Mouse (Mus musculus): ENCODE measurements around the gene Rgl2. TPM values are rescaled to one million over a fixed set of nuclear protein-coding genes. Genes with fewer than 3 reads are reported as not detected.
"Not testable (repeated sequence)": the region's sequence is repeated elsewhere in the genome, so short reads cannot be mapped to it uniquely, and the experiment has no call there.

Gene Rgl2
- polyA plus RNA-seq, 1 experiment = 528 TPM

DNA sequence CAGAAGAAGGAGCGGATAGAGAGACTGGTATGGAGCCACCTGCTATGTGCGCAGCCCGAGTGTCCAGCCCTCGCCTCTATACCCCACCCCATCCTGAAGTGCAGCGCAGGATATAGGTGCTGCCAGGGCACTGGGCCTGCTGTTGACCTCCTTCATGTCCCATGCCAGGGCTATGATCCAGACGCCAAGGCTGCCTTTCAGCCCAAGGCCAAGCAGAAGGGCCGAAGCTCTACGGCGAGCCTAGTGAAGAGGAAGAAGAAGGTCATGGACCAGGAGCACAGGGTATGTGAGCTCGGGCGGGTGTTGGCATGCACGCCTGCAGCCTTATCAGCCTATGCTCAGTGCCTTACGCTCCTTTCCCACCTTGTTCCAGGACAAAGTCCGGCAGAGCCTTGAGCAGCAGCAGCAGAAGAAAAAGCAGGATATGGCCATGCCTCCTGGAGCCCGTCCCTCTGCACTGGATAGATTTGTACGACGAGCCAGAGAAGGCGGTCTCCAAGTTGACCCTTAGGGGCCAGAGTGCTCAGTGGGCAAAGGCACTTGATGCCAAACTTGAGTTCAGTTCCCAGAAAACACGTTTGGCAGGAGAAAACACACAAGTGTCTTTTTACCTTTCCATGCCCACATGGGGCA lies 19.7 kb downstream of the Rgl2 start:
- Histone ChIP-seq H3K27ac (ENCODE audit: control insufficient read depth, insufficient read depth, low read length) (no peak overlapping the region), H3K36me3 (ENCODE audit: control insufficient read depth, insufficient read depth, low read length) (peaks cover 7% of the 10 kb centered on the region; the same call in 1 of the 2 replicates), H3K4me3 (ENCODE audit: control insufficient read depth, insufficient read depth, low read length) (no peak overlapping the region), H3K4me1 (replicated peaks; ENCODE audit: control insufficient read depth, insufficient read depth, low read length) (peaks cover 56% of the 10 kb centered on the region), H3K27me3 (ENCODE audit: control insufficient read depth, insufficient read depth, low read length) (no peaks in the 10 kb centered on the region)
- TF ChIP-seq CTCF (IDR thresholded peaks at IDR 0.05; ENCODE audit: borderline replicate concordance, control insufficient read depth, extremely low read depth, insufficient read depth, low read length, poor library complexity) (no peak), POLR2A (IDR thresholded peaks at IDR 0.05; ENCODE audit: control insufficient read depth, extremely low read depth, insufficient read depth, low read length, poor library complexity) (no peak)
- 96% methylated on average over 19 of the region's 19 CpGs for WGBS
- no peak for DNase-seq

DNA sequence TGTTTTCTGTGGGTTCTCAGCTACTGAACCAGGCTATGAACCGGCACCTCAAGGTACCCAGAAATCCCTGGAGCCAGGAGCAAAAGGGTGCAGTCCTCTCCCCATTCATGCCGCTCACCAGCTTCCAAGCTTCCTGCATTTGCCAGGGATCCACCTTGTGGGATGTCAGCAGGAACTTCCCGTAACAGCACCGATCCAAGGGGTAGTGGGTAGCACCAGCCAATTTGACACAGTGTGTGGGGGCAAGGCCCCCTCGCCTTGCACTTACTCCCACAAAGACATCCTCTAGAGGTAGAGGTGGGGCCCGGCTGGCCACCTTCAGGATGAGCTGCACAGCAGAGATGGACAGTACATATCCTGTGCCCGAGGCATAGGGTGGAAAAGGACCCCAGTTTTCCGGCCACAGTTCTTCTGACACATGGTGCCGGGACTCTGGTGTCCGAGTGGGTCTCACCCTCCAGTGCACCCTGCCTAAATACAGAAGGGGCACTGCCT lies 20.8 kb downstream of the Rgl2 start:
- H3K36me3 ChIP-seq (ENCODE audit: control insufficient read depth, insufficient read depth, low read length) = peaks cover 7% of the 10 kb centered on the region; the same call in 1 of the 2 replicates
- H3K4me3 ChIP-seq (ENCODE audit: control insufficient read depth, insufficient read depth, low read length) = peak overlapping the region; percentile 84
- peaks cover 64% of the 10 kb centered on the region for H3K4me1 ChIP-seq (replicated peaks; ENCODE audit: control insufficient read depth, insufficient read depth, low read length)
- no peak for DNase-seq
- H3K27ac ChIP-seq (ENCODE audit: control insufficient read depth, insufficient read depth, low read length) = no peak overlapping the region
- TF ChIP-seq CTCF (IDR thresholded peaks at IDR 0.05; ENCODE audit: borderline replicate concordance, control insufficient read depth, extremely low read depth, insufficient read depth, low read length, poor library complexity) = no peak
- TF ChIP-seq POLR2A (IDR thresholded peaks at IDR 0.05; ENCODE audit: control insufficient read depth, extremely low read depth, insufficient read depth, low read length, poor library complexity) = no peak
- WGBS = 90% methylated on average over 10 of the region's 10 CpGs
- no peaks in the 10 kb centered on the region for H3K27me3 ChIP-seq (ENCODE audit: control insufficient read depth, insufficient read depth, low read length)

DNA sequence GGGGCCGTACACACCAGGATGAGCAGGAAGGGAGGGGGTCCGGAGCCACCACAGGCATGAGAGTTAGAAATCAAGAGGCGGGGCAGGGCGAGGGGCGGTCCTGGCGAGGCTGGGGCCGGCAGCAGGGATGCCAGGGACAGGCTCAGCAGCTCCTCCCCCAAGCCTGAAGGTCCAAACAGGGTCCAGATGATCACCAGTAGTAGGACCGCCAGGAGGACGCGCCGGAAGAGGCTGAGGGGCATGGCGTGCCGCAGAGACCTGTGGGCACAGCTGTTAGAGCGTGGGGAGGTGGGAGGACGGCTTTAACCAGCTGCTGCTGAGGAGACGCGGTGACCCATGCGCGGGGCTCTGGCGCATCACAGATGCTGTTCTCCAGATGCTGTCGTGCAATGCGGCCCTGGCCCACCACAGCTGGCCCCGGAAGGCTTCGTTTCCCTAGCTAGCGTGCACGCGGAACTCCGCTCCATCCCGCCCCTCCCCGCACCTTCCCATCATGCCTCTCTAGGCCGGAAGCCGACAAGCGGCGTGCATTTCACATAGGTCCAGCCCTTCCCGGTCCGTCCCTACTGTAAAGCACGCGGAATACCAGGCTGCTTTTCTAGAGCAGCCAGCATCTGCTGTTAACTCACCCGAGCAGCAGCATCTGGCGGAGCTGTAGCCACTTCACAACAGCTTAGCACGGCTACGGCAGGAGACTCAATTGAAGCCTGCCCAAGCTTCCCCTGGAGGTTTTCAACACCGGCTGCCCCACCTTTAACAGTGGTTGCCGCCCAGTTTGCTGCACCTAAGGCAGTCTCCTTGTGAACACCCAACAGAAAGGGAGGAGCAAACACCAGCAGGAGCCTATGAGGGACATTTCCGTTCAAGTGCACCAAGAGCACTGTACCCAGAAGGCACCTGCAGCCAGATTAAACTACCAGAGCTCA lies 21.9 kb downstream of the Rgl2 start, which contains the start of gene B3galt4:
B3galt4 (minus strand) TSS at position 468 of the 926 bp plus-strand sequence.
- TF ChIP-seq POLR2A (IDR thresholded peaks at IDR 0.05; ENCODE audit: control insufficient read depth, extremely low read depth, insufficient read depth, low read length, poor library complexity) (peak; percentile 77), CTCF (IDR thresholded peaks at IDR 0.05; ENCODE audit: borderline replicate concordance, control insufficient read depth, extremely low read depth, insufficient read depth, low read length, poor library complexity) (peak; percentile 27; the same call in 1 of the 2 replicates)
- under 1% methylated on average over 45 of the region's 45 CpGs for WGBS
- peak within 1 kb of the TSS; percentile 55 for H3K27ac ChIP-seq (ENCODE audit: control insufficient read depth, insufficient read depth, low read length)
- DNase-seq = peak; percentile 79
- H3K36me3 ChIP-seq (ENCODE audit: control insufficient read depth, insufficient read depth, low read length) = peaks cover 7% of the 10 kb centered on the region; the same call in 1 of the 2 replicates
- no peaks in the 10 kb centered on the region for H3K27me3 ChIP-seq (ENCODE audit: control insufficient read depth, insufficient read depth, low read length)
- H3K4me3 ChIP-seq (ENCODE audit: control insufficient read depth, insufficient read depth, low read length) = peak within 1 kb of the TSS; percentile 84
- peaks cover 64% of the 10 kb centered on the region for H3K4me1 ChIP-seq (replicated peaks; ENCODE audit: control insufficient read depth, insufficient read depth, low read length)

DNA sequence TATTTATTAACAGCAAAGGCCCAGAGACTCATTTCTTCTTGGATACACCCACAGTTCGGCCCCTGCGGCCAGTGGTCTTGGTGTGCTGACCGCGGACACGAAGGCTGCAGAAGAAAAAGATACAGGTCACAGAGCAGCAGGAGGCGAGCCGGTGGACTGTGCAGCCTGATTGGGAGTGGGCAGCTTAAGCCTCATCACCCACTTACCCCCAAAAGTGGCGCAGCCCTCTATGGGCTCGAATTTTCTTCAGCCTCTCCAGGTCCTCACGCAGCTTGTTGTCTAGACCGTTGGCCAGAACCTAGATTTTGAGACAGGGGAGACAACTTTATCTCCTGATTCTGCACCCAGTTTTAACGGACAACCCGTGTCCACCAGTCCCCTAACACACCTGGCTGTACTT lies 22.7 kb downstream of the Rgl2 start:
- 88% methylated on average over 13 of the region's 13 CpGs for WGBS
- not testable (repeated sequence) for H3K36me3 ChIP-seq (ENCODE audit: control insufficient read depth, insufficient read depth, low read length); H3K27me3 ChIP-seq (ENCODE audit: control insufficient read depth, insufficient read depth, low read length); DNase-seq; H3K4me3 ChIP-seq (ENCODE audit: control insufficient read depth, insufficient read depth, low read length)
- peak overlapping the region; percentile 25; the same call in 1 of the 2 replicates for H3K27ac ChIP-seq (ENCODE audit: control insufficient read depth, insufficient read depth, low read length)
- peaks cover 58% of the 10 kb centered on the region for H3K4me1 ChIP-seq (replicated peaks; ENCODE audit: control insufficient read depth, insufficient read depth, low read length)

DNA sequence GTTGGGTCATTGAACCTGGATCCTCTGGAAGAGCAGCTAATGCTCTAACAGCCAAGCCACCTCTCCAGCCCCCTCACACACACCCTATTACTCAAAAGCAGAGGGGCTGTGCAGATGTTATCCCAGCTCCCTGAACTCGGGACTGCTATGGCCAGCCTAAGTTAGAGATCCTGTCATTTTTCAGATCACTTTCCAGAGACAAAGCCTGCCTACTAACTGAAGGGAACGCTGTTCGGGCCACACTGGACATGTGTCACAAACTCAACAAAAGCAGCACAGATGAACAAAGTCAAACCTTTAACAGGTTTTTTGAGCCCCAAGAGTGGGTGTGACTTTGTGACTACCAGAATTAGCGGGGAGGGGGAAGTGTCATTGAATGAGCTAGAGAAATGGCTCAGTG lies 23.5 kb downstream of the Rgl2 start:
- WGBS = 88% methylated on average over 4 of the region's 4 CpGs
- no peak for TF ChIP-seq CTCF (IDR thresholded peaks at IDR 0.05; ENCODE audit: borderline replicate concordance, control insufficient read depth, extremely low read depth, insufficient read depth, low read length, poor library complexity)
- no peak for TF ChIP-seq POLR2A (IDR thresholded peaks at IDR 0.05; ENCODE audit: control insufficient read depth, extremely low read depth, insufficient read depth, low read length, poor library complexity)
- Histone ChIP-seq H3K27ac (ENCODE audit: control insufficient read depth, insufficient read depth, low read length) (no peak overlapping the region), H3K27me3 (ENCODE audit: control insufficient read depth, insufficient read depth, low read length) (no peaks in the 10 kb centered on the region), H3K36me3 (ENCODE audit: control insufficient read depth, insufficient read depth, low read length) (peaks cover 7% of the 10 kb centered on the region; the same call in 1 of the 2 replicates), H3K4me1 (replicated peaks; ENCODE audit: control insufficient read depth, insufficient read depth, low read length) (peaks cover 50% of the 10 kb centered on the region), H3K4me3 (ENCODE audit: control insufficient read depth, insufficient read depth, low read length) (no peak overlapping the region)
- no peak for DNase-seq

DNA sequence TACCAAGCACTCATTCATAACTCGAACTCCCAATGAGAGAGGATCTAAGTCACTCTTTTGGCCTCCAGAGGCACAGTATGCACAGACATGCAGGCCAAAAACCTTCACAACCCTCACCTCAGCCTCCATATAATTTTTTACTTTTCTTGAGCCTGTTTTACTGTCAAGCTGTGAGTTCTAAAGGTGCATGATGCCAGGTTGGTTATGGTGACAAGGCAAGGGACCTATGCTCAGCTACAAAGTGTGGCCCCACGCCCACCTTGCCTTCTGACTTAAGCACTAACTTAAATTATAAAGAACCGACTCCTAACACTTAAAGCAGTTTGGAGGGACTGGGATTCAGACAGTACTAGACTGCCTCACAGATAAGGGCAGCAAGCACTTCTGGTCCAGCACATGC lies 24.0 kb downstream of the Rgl2 start:
- H3K36me3 ChIP-seq (ENCODE audit: control insufficient read depth, insufficient read depth, low read length) = peaks cover 7% of the 10 kb centered on the region; the same call in 1 of the 2 replicates
- peaks cover 46% of the 10 kb centered on the region for H3K4me1 ChIP-seq (replicated peaks; ENCODE audit: control insufficient read depth, insufficient read depth, low read length)
- no peaks in the 10 kb centered on the region for H3K27me3 ChIP-seq (ENCODE audit: control insufficient read depth, insufficient read depth, low read length)
- no peak for TF ChIP-seq CTCF (IDR thresholded peaks at IDR 0.05; ENCODE audit: borderline replicate concordance, control insufficient read depth, extremely low read depth, insufficient read depth, low read length, poor library complexity)
- TF ChIP-seq POLR2A (IDR thresholded peaks at IDR 0.05; ENCODE audit: control insufficient read depth, extremely low read depth, insufficient read depth, low read length, poor library complexity) = no peak
- WGBS = 83% methylated on average over 3 of the region's 3 CpGs
- no peak for DNase-seq
- H3K27ac ChIP-seq (ENCODE audit: control insufficient read depth, insufficient read depth, low read length) = no peak overlapping the region
- H3K4me3 ChIP-seq (ENCODE audit: control insufficient read depth, insufficient read depth, low read length) = no peak overlapping the region

Data from thymus, adult 2 months (tissue).